Mouse (Mus musculus) kidney, embryonic 15.5 days (tissue): ENCODE measurements around the gene Srl. TPM values are rescaled to one million over a fixed set of nuclear protein-coding genes. Genes with fewer than 3 reads are reported as not detected.

Experiments
- ATAC-seq: fragments of 200-750 bp; cut with Nextera tagmentation; replicated peaks from 2 replicates; pipeline ENCODE4 v1.8.0; 2017; ENCODE audit warnings: moderate TSS enrichment; ENCODE audit not compliant: low FRiP score
- H3K27ac ChIP-seq: fragments of 300-500 bp; sonication (generic); 2 replicates; pipeline ENCODE4 v1.5.1; 2015; ENCODE audit warnings: mild to moderate bottlenecking, inconsistent platforms
- H3K27me3 ChIP-seq: fragments of 300-500 bp; sonication (generic); 2 replicates; pipeline ENCODE4 v1.6.1; 2015; ENCODE audit warnings: inconsistent platforms
- H3K36me3 ChIP-seq: fragments of 300-500 bp; sonication (generic); 2 replicates; pipeline ENCODE4 v1.6.1; 2015; ENCODE audit warnings: inconsistent platforms
- H3K4me1 ChIP-seq: fragments of 300-500 bp; sonication (generic); 2 replicates; pipeline ENCODE4 v1.6.1; 2015; ENCODE audit warnings: inconsistent platforms
- H3K4me2 ChIP-seq: fragments of 300-500 bp; sonication (generic); 2 replicates; pipeline ENCODE4 v1.6.1; 2015; ENCODE audit warnings: moderate library complexity, mild to moderate bottlenecking, inconsistent platforms
- H3K4me3 ChIP-seq: fragments of 300-500 bp; sonication (generic); replicated peaks from 2 replicates; pipeline ENCODE4 v1.5.1; 2015; ENCODE audit warnings: mild to moderate bottlenecking, inconsistent platforms
- H3K9ac ChIP-seq: fragments of 300-500 bp; sonication (generic); 2 replicates; pipeline ENCODE4 v1.6.1; 2015; ENCODE audit warnings: mild to moderate bottlenecking, inconsistent platforms
- H3K9me3 ChIP-seq: fragments of 300-500 bp; sonication (generic); replicated peaks from 2 replicates; pipeline ENCODE4 v1.6.1; 2016; ENCODE audit warnings: inconsistent platforms
- WGBS: fragments of 180-500 bp; shearing (Covaris S2); methylation state at CpG from one replicate; pipeline ENCODE4 v1.1.7; 2015; ENCODE audit warnings: mixed read lengths; 5-methylcytosine and 5-hydroxymethylcytosine counted together
- polyA plus RNA-seq: library from polyadenylated mRNA; unstranded; fragments of >200 nt; fragmentation: Nextera tagmentation; extraction: Ambion mirVana; gene quantifications from 2 replicates; pipeline ENCODE4 v1.2.1, GENCODE M21; 2015

Gene Srl
- polyA plus RNA-seq, 1 experiment from 2014 or later, result 19.2 TPM

GRCm38 (mm10) chr16:4449418-4449817, 92.2 kb downstream of the Srl start:
- Histone ChIP-seq H3K27ac (no peak overlapping the region), H3K9ac (no peak overlapping the region), H3K4me2 (no peak overlapping the region), H3K27me3 (no peaks in the 10 kb centered on the region), H3K4me3 (no peak overlapping the region), H3K4me1 (peaks cover 8% of the 10 kb centered on the region), H3K36me3 (no peaks in the 10 kb centered on the region), H3K9me3 (no peaks in the 10 kb centered on the region)
- ATAC-seq, result no peak
- WGBS, result 83% methylated on average over 6 of the region's 6 CpGs

- no peak overlapping the region for H3K27ac ChIP-seq
- no peak overlapping the region for H3K9ac ChIP-seq
- H3K4me1 ChIP-seq, result peaks cover 8% of the 10 kb centered on the region
- H3K9me3 ChIP-seq, result no peaks in the 10 kb centered on the region
- H3K27me3 ChIP-seq, result no peaks in the 10 kb centered on the region
- H3K4me2 ChIP-seq, result no peak overlapping the region
- 40% methylated on average over 9 of the region's 9 CpGs for WGBS
- no peak overlapping the region for H3K4me3 ChIP-seq
- H3K36me3 ChIP-seq, result no peaks in the 10 kb centered on the region
- ATAC-seq, result peak; percentile 62
Measured at GRCm38 (mm10) chr16:4448235-4448634, 93.4 kb downstream of the Srl start.

- H3K36me3 ChIP-seq, result no peaks in the 10 kb centered on the region
- 52% methylated on average over 4 of the region's 4 CpGs for WGBS
- H3K4me2 ChIP-seq, result no peak overlapping the region
- no peaks in the 10 kb centered on the region for H3K27me3 ChIP-seq
- H3K4me1 ChIP-seq, result peaks cover 8% of the 10 kb centered on the region
- H3K4me3 ChIP-seq, result no peak overlapping the region
- ATAC-seq, result no peak
- H3K9ac ChIP-seq, result no peak overlapping the region
- H3K27ac ChIP-seq, result no peak overlapping the region
- H3K9me3 ChIP-seq, result no peaks in the 10 kb centered on the region
Measured at GRCm38 (mm10) chr16:4446395-4446794, 95.2 kb downstream of the Srl start.

GRCm38 (mm10) chr16:4444378-4444777, 97.2 kb downstream of the Srl start:
- WGBS, result 64% methylated on average over 1 of the region's 1 CpGs
- no peak overlapping the region for H3K4me2 ChIP-seq
- H3K27ac ChIP-seq, result no peak overlapping the region

GRCm38 (mm10) chr16:4439302-4440066, 102.1 kb downstream of the Srl start:
- H3K27ac ChIP-seq, result no peak overlapping the region
- 63% methylated on average over 10 of the region's 10 CpGs for WGBS
- no peak for ATAC-seq

More at GRCm38 (mm10) chr16:4444378-4444777, 97.2 kb downstream of the Srl start:
- Histone ChIP-seq H3K36me3 (no peaks in the 10 kb centered on the region), H3K9ac (no peak overlapping the region), H3K9me3 (no peaks in the 10 kb centered on the region), H3K4me1 (peaks cover 5% of the 10 kb centered on the region), H3K4me3 (no peak overlapping the region), H3K27me3 (no peaks in the 10 kb centered on the region)
- ATAC-seq, result no peak

GRCm38 (mm10) chr16:4436738-4437137, 104.9 kb downstream of the Srl start:
- 0 out of 2 replicates have a peak, but pooled peaks have one; percentile 33 for ATAC-seq
- no peak overlapping the region for H3K4me2 ChIP-seq
- no peak overlapping the region for H3K9ac ChIP-seq
- WGBS, result 58% methylated on average over 4 of the region's 4 CpGs
- no peak overlapping the region for H3K27ac ChIP-seq
- 0 out of 2 replicates have a peak, but pooled peaks cover 3% of the 10 kb centered on the region for H3K4me1 ChIP-seq
- no peak overlapping the region for H3K4me3 ChIP-seq
- no peaks in the 10 kb centered on the region for H3K27me3 ChIP-seq
- H3K36me3 ChIP-seq, result no peaks in the 10 kb centered on the region
- no peaks in the 10 kb centered on the region for H3K9me3 ChIP-seq

More at GRCm38 (mm10) chr16:4439302-4440066, 102.1 kb downstream of the Srl start:
- H3K27me3 ChIP-seq, result no peaks in the 10 kb centered on the region
- no peaks in the 10 kb centered on the region for H3K36me3 ChIP-seq
- no peak overlapping the region for H3K4me2 ChIP-seq
- no peak overlapping the region for H3K4me3 ChIP-seq
- no peaks in the 10 kb centered on the region for H3K4me1 ChIP-seq
- no peak overlapping the region for H3K9ac ChIP-seq
- no peaks in the 10 kb centered on the region for H3K9me3 ChIP-seq

GRCm38 (mm10) chr16:4435371-4435770, 106.2 kb downstream of the Srl start:
- Histone ChIP-seq H3K4me3 (no peak overlapping the region), H3K27ac (no peak overlapping the region), H3K36me3 (no peaks in the 10 kb centered on the region), H3K9me3 (no peaks in the 10 kb centered on the region), H3K4me2 (no peak overlapping the region), H3K27me3 (no peaks in the 10 kb centered on the region), H3K4me1 (0 out of 2 replicates have a peak, but pooled peaks cover 3% of the 10 kb centered on the region), H3K9ac (no peak overlapping the region)
- WGBS, result 87% methylated on average over 2 of the region's 2 CpGs
- no peak for ATAC-seq

- Histone ChIP-seq H3K27ac (no peak overlapping the region), H3K4me1 (0 out of 2 replicates have a peak, but pooled peaks cover 3% of the 10 kb centered on the region), H3K9me3 (no peaks in the 10 kb centered on the region), H3K4me2 (no peak overlapping the region), H3K27me3 (no peaks in the 10 kb centered on the region), H3K4me3 (no peak overlapping the region), H3K9ac (no peak overlapping the region), H3K36me3 (no peaks in the 10 kb centered on the region)
- no peak for ATAC-seq
- 47% methylated on average over 4 of the region's 4 CpGs for WGBS
Measured at GRCm38 (mm10) chr16:4431841-4432240, 109.8 kb downstream of the Srl start.

- H3K9ac ChIP-seq, result no peak overlapping the region
- no peaks in the 10 kb centered on the region for H3K27me3 ChIP-seq
- no peak overlapping the region for H3K4me2 ChIP-seq
- ATAC-seq, result no peak
- H3K9me3 ChIP-seq, result no peaks in the 10 kb centered on the region
- H3K4me1 ChIP-seq, result 0 out of 2 replicates have a peak, but pooled peaks cover 3% of the 10 kb centered on the region
- no peak overlapping the region for H3K4me3 ChIP-seq
- WGBS, result 82% methylated on average over 3 of the region's 3 CpGs
- H3K27ac ChIP-seq, result no peak overlapping the region
- H3K36me3 ChIP-seq, result no peaks in the 10 kb centered on the region
Measured at GRCm38 (mm10) chr16:4431013-4431412, 110.6 kb downstream of the Srl start.

GRCm38 (mm10) chr16:4430232-4430631, 111.4 kb downstream of the Srl start:
- Histone ChIP-seq H3K9ac (no peak overlapping the region), H3K27ac (no peak overlapping the region)
- WGBS, result 81% methylated on average over 5 of the region's 5 CpGs

More at GRCm38 (mm10) chr16:4430232-4430631, 111.4 kb downstream of the Srl start:
- Histone ChIP-seq H3K9me3 (no peaks in the 10 kb centered on the region), H3K36me3 (no peaks in the 10 kb centered on the region), H3K4me2 (no peak overlapping the region), H3K4me3 (no peak overlapping the region), H3K27me3 (no peaks in the 10 kb centered on the region), H3K4me1 (0 out of 2 replicates have a peak, but pooled peaks cover 3% of the 10 kb centered on the region)
- ATAC-seq, result no peak
